Mouse (Mus musculus) E14TG2a.4 (cell line): Measurements from ENCODE around the gene Zfp526.

Experiments
- CTCF ChIP-seq: conservative IDR thresholded peaks from 2 replicates; pipeline ENCODE4 v1.5.1; 2014; ENCODE audit warnings: low read length
- POU5F1 ChIP-seq: IDR thresholded peaks from 2 replicates; pipeline ENCODE4 v1.6.1; 2014; ENCODE audit warnings: low read length, borderline replicate concordance

DNA sequence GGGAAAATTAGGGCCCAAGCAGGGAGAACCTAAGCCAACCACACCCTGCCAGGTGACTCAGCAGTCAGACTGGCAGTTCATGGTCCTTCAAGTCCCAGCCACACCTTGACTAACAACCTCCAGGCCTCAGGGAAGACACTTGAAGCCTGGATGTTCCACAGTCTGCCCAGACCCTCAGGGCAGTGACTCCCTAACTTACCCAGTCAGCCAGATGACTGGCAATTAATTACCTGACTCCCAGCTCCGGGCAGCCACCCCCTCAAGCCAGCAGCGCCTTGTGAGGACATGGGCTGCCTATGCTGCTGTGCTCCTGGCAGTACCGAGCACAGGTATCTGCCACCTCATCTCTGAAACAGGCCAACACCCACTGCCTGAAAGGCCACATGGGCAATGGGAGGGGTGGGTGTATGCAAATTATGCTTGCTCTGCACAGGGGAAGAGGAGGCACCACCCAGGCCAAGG is 12.0 kb upstream of the Zfp526 start:
- no peak for TF ChIP-seq CTCF
- TF ChIP-seq POU5F1: no peak
